Mouse (Mus musculus) heart, postnatal 0 days (tissue): ENCODE measurements around the gene Gtf3a. TPM values are rescaled to one million over a fixed set of nuclear protein-coding genes. Genes with fewer than 3 reads are reported as not detected.

Experiments
- ATAC-seq: fragments of 200-750 bp; cut with Nextera tagmentation; 2 replicates; pipeline ENCODE4 v1.8.0; 2017; ENCODE audit warnings: low read depth, moderate number of reproducible peaks, moderate library complexity; ENCODE audit not compliant: insufficient read depth
- DNase-seq: peaks from one replicate; pipeline ENCODE4 v3.0.0-alpha.2; 2016; ENCODE audit warnings: low spot score
- H3K27ac ChIP-seq: fragments of 300-500 bp; sonication (generic); 2 replicates; pipeline ENCODE4 v1.5.1; 2014; ENCODE audit warnings: low read depth, mild to moderate bottlenecking
- H3K27me3 ChIP-seq: fragments of 300-500 bp; sonication (generic); 2 replicates; pipeline ENCODE4 v1.6.1; 2014; ENCODE audit warnings: low read length, mixed read lengths; ENCODE audit not compliant: control insufficient read depth, insufficient read depth
- H3K36me3 ChIP-seq: fragments of 300-500 bp; sonication (generic); replicated peaks from 2 replicates; pipeline ENCODE4 v1.6.1; 2014; ENCODE audit warnings: low read length, mixed read lengths; ENCODE audit not compliant: control insufficient read depth, insufficient read depth
- H3K4me1 ChIP-seq: fragments of 300-500 bp; sonication (generic); 2 replicates; pipeline ENCODE4 v1.6.1; 2014; ENCODE audit warnings: antibody characterized with exemption; ENCODE audit not compliant: control insufficient read depth, insufficient read depth
- H3K4me2 ChIP-seq: fragments of 300-500 bp; sonication (generic); 2 replicates; pipeline ENCODE4 v1.6.1; 2014; ENCODE audit warnings: low read depth, mild to moderate bottlenecking, low read length, moderate library complexity
- H3K4me3 ChIP-seq: fragments of 300-500 bp; sonication (generic); 2 replicates; pipeline ENCODE4 v1.5.1; 2014; ENCODE audit warnings: low read depth, low read length
- H3K9ac ChIP-seq: fragments of 300-500 bp; sonication (generic); replicated peaks from 2 replicates; pipeline ENCODE4 v1.6.1; 2014; ENCODE audit warnings: low read depth, low read length, mixed read lengths
- H3K9me3 ChIP-seq: fragments of 300-500 bp; sonication (generic); replicated peaks from 2 replicates; pipeline ENCODE4 v1.6.1; 2016; ENCODE audit warnings: low read length; ENCODE audit not compliant: control insufficient read depth
- CTCF ChIP-seq: IDR thresholded peaks from 2 replicates; pipeline ENCODE4 v1.5.1; 2016; ENCODE audit warnings: antibody characterized with exemption, control low read depth, low read depth
- EP300 ChIP-seq: IDR thresholded peaks from 2 replicates; pipeline ENCODE4 v1.6.1; 2016; ENCODE audit warnings: antibody characterized with exemption, low read depth
- WGBS: fragments of 180-500 bp; shearing (Covaris S2); extraction: QIAGEN DNeasy Blood & Tissue Kit; methylation state at CpG from one replicate; pipeline ENCODE4 v1.1.7; 2014; 5-methylcytosine and 5-hydroxymethylcytosine counted together
- polyA plus RNA-seq: library from polyadenylated mRNA; unstranded; fragments of >200 nt; fragmentation: Nextera tagmentation; extraction: Ambion mirVana; gene quantifications from 2 replicates; pipeline ENCODE4 v1.2.1, GENCODE M21; 2015
- total RNA-seq: library from RNA; depleted of rRNA; stranded (reverse); fragments of >200 nt; gene quantifications from 2 replicates; pipeline ENCODE4 v1.2.3, GENCODE M21; 2014; ENCODE audit warnings: low replicate concordance; rRNA removed

Gtf3a gene
- total and polyA plus RNA-seq, 2 experiments from 2014 or later: 41.8 to 57.6 TPM

DNA sequence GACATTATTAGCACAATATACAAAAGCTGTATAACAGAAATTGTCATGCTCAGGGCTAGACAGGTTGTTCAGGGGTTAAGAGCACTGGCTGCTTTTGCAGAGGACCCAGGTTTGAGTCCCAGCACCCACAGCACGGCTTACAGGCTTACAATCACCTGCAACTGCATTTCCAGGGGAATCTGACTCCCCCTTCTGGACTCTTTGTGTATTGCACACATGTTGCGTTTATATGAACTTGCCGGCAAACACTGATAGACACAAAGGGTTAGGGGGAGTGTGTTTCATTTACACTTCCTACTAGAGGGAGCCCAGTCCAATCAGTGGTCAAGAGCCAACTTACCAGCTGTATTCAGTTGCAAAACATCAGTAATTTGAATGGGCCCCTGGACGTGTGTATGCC is 52.9 kb downstream of the Gtf3a start:
- Histone ChIP-seq H3K27ac (no peak overlapping the region), H3K4me1 (no peaks in the 10 kb centered on the region), H3K4me2 (no peak overlapping the region), H3K9ac (no peak overlapping the region), H3K9me3 (0 out of 2 replicates have a peak, but pooled peaks cover 4% of the 10 kb centered on the region), H3K27me3 (no peaks in the 10 kb centered on the region), H3K36me3 (no peaks in the 10 kb centered on the region), H3K4me3 (no peak overlapping the region)
- WGBS: 76% methylated on average over 4 of the region's 4 CpGs
- ATAC-seq: no peak
- TF ChIP-seq EP300: no peak
- no peak for TF ChIP-seq CTCF
- DNase-seq: no peak

GRCm38 (mm10) chr5:147003303-147003702 is 54.8 kb downstream of the Gtf3a start:
- no peak overlapping the region for H3K4me3 ChIP-seq
- H3K4me2 ChIP-seq: no peak overlapping the region
- H3K36me3 ChIP-seq: no peaks in the 10 kb centered on the region
- no peak overlapping the region for H3K9ac ChIP-seq
- no peak for DNase-seq
- WGBS: 68% methylated on average over 1 of the region's 1 CpGs
- no peaks in the 10 kb centered on the region for H3K4me1 ChIP-seq
- no peak for TF ChIP-seq CTCF
- TF ChIP-seq EP300: no peak
- H3K9me3 ChIP-seq: 0 out of 2 replicates have a peak, but pooled peaks cover 4% of the 10 kb centered on the region
- ATAC-seq: no peak
- H3K27ac ChIP-seq: no peak overlapping the region
- H3K27me3 ChIP-seq: no peaks in the 10 kb centered on the region

Other genes starting within 250 kb of the Gtf3a start
- gene Usp12, start 153.7 kb upstream of the Gtf3a start, total RNA-seq: 6.1 and 7.0 TPM in 2 replicates
- 5.6 and 6.7 TPM in 2 replicates for gene Usp12, start 153.7 kb upstream of the Gtf3a start, polyA plus RNA-seq
- gene Rpl21, start 115.8 kb upstream of the Gtf3a start, total RNA-seq: 150 and 153 TPM in 2 replicates
- 265 and 289 TPM in 2 replicates for gene Rpl21, start 115.8 kb upstream of the Gtf3a start, polyA plus RNA-seq
- 7.9 and 18.8 TPM in 2 replicates for gene Rasl11a, start 103.6 kb upstream of the Gtf3a start, total RNA-seq
- gene Rasl11a, start 103.6 kb upstream of the Gtf3a start, polyA plus RNA-seq: 7.7 and 8.5 TPM in 2 replicates
- gene Mtif3, start 15.1 kb downstream of the Gtf3a start, total RNA-seq: 4.2 and 4.3 TPM in 2 replicates
- 21.2 and 26.6 TPM in 2 replicates for gene Mtif3, start 15.1 kb downstream of the Gtf3a start, polyA plus RNA-seq
- 18.0 and 22.6 TPM in 2 replicates for gene Lnx2, start 127.9 kb downstream of the Gtf3a start, total RNA-seq
- 6.2 and 6.5 TPM in 2 replicates for gene Lnx2, start 127.9 kb downstream of the Gtf3a start, polyA plus RNA-seq
- gene Polr1d, start 128.4 kb downstream of the Gtf3a start, total RNA-seq: 53.8 and 56.9 TPM in 2 replicates
- 85.0 and 89.1 TPM in 2 replicates for gene Polr1d, start 128.4 kb downstream of the Gtf3a start, polyA plus RNA-seq
- not detected in 2 replicates for gene Gsx1, start 240.0 kb downstream of the Gtf3a start, total RNA-seq
- not detected in 2 replicates for gene Gsx1, start 240.0 kb downstream of the Gtf3a start, polyA plus RNA-seq